Mouse (Mus musculus): Measurements from ENCODE around the gene Trim56.
"Not testable (repeated sequence)": the region's sequence is repeated elsewhere in the genome, so short reads cannot be mapped to it uniquely, and the experiment has no call there.

The Trim56 gene

GRCm38 (mm10) chr5:137115866-137116847, at the start of gene Trim56:
Gene Trim56 (minus strand): TSS chr5:137116209.
- no peak for DNase-seq

- no peak for DNase-seq
Observed at GRCm38 (mm10) chr5:137161853-137162252, 45.8 kb upstream of the Trim56 start.

GRCm38 (mm10) chr5:137159461-137159860, 43.5 kb upstream of the Trim56 start:
- no peak for DNase-seq

- no peak for DNase-seq
Observed at GRCm38 (mm10) chr5:137153289-137153688, 37.3 kb upstream of the Trim56 start.

- no peak for DNase-seq
Observed at GRCm38 (mm10) chr5:137152623-137153022, 36.6 kb upstream of the Trim56 start.

- not testable (repeated sequence) for DNase-seq
Observed at GRCm38 (mm10) chr5:137149272-137149882, 33.4 kb upstream of the Trim56 start, which contains the start of gene Muc3. Gene Muc3 (minus strand): TSS chr5:137149322.

GRCm38 (mm10) chr5:137140836-137141235, 24.8 kb upstream of the Trim56 start:
- no peak for DNase-seq

GRCm38 (mm10) chr5:137138977-137139376, 23.0 kb upstream of the Trim56 start:
- no peak for DNase-seq

- no peak for DNase-seq
Observed at GRCm38 (mm10) chr5:137134959-137135358, 18.9 kb upstream of the Trim56 start.

GRCm38 (mm10) chr5:137131490-137131889, 15.5 kb upstream of the Trim56 start:
- peak; percentile 20 for DNase-seq

- DNase-seq, result no peak
Observed at GRCm38 (mm10) chr5:137129281-137129680, 13.3 kb upstream of the Trim56 start.

GRCm38 (mm10) chr5:137123516-137123915, 7.5 kb upstream of the Trim56 start:
- no peak for DNase-seq

- DNase-seq, result peak; percentile 53
Observed at GRCm38 (mm10) chr5:137122686-137123193, 6.7 kb upstream of the Trim56 start.

- no peak for DNase-seq
Observed at GRCm38 (mm10) chr5:137121280-137121679, 5.3 kb upstream of the Trim56 start.

- DNase-seq, result no peak
Observed at GRCm38 (mm10) chr5:137118878-137119277, 2.9 kb upstream of the Trim56 start.

GRCm38 (mm10) chr5:137117994-137118393, 2.0 kb upstream of the Trim56 start:
- not testable (repeated sequence) for DNase-seq

GRCm38 (mm10) chr5:137116987-137117386, 978 bp upstream of the Trim56 start:
- DNase-seq, result no peak

- DNase-seq, result no peak
Observed at GRCm38 (mm10) chr5:137114891-137115561, 983 bp downstream of the Trim56 start.

- DNase-seq, result no peak
Observed at GRCm38 (mm10) chr5:137111542-137112408, 4.2 kb downstream of the Trim56 start.

GRCm38 (mm10) chr5:137110863-137111262, 5.1 kb downstream of the Trim56 start:
- DNase-seq, result no peak

GRCm38 (mm10) chr5:137109941-137110593, 5.9 kb downstream of the Trim56 start:
- DNase-seq, result no peak

GRCm38 (mm10) chr5:137108111-137108510, 7.9 kb downstream of the Trim56 start:
- DNase-seq, result no peak

Measured in cerebellum, adult 11 months (tissue).